Mouse (Mus musculus): ENCODE results near the gene Impg1. TPM values are rescaled to one million over a fixed set of nuclear protein-coding genes. Genes with fewer than 3 reads are reported as not detected.

Gene Impg1
- polyA plus RNA-seq, 1 experiment from 2014 or later, result not detected

DNA sequence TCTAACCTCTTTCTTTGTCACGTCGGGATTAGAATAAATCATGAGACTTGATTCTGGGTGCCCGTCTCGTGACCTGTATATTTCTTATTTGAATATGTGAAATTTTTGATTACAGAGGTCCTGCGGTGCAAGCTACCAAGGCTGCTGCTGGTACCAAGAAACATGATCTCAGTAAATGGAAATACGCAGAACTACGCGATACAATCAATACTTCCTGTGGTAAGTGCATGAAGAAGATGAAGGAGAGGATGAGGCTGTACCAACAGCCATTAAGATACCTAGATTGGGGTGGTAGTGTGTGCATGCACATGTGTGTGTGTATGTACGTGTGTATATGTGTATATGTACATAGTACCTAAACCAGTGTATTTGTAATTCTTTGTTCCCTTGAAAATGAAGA is 166.2 kb downstream of the Impg1 start:
- Histone ChIP-seq H3K9me3 (no peaks in the 10 kb centered on the region), H3K36me3 (no peaks in the 10 kb centered on the region), H3K4me3 (no peak overlapping the region), H3K4me1 (replicated peaks) (no peaks in the 10 kb centered on the region), H3K27me3 (ENCODE audit: insufficient read depth, poor library complexity, severe bottlenecking) (no peaks in the 10 kb centered on the region), H3K27ac (no peak overlapping the region)
- WGBS, result 94% methylated on average over 9 of the region's 9 CpGs
- DNase-seq (ENCODE audit: low spot score), result no peak

DNA sequence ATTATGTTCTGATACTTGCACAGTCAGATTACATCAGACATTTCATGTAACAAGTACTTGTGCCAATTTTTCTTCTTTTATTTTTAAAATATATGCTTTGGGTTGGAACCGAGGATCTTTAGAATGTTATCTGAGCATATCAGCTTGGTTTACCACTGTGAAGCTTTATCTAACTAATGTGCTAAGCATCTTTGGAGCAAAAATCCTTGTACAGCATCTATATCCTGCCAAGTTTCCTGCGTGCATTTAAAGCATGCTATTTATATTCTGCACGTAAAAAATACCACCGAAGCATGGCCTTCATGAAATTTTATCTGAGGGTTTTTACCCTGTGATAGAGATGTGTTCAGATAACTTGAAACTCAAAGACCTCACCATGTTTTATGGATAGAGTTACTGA is 169.2 kb downstream of the Impg1 start:
- Histone ChIP-seq H3K4me1 (replicated peaks) (no peaks in the 10 kb centered on the region), H3K9me3 (peaks cover 6% of the 10 kb centered on the region; the same call in 1 of the 2 replicates), H3K27me3 (ENCODE audit: insufficient read depth, poor library complexity, severe bottlenecking) (no peaks in the 10 kb centered on the region), H3K27ac (no peak overlapping the region), H3K4me3 (no peak overlapping the region), H3K36me3 (peaks cover 6% of the 10 kb centered on the region; the same call in 1 of the 2 replicates)
- DNase-seq (ENCODE audit: low spot score), result no peak
- WGBS, result 86% methylated on average over 4 of the region's 4 CpGs

GRCm38 (mm10) chr9:80293056-80293584 is 172.2 kb downstream of the Impg1 start:
- Histone ChIP-seq H3K27ac (no peak overlapping the region), H3K4me3 (no peak overlapping the region), H3K27me3 (ENCODE audit: insufficient read depth, poor library complexity, severe bottlenecking) (no peaks in the 10 kb centered on the region), H3K9me3 (peaks cover 6% of the 10 kb centered on the region; the same call in 1 of the 2 replicates), H3K4me1 (replicated peaks) (no peaks in the 10 kb centered on the region), H3K36me3 (peaks cover 6% of the 10 kb centered on the region; the same call in 1 of the 2 replicates)
- DNase-seq (ENCODE audit: low spot score), result no peak
- 58% methylated on average over 2 of the region's 2 CpGs for WGBS

GRCm38 (mm10) chr9:80286845-80287244 is 178.4 kb downstream of the Impg1 start:
- 94% methylated on average over 7 of the region's 7 CpGs for WGBS
- no peaks in the 10 kb centered on the region for H3K4me1 ChIP-seq (replicated peaks)
- no peak overlapping the region for H3K4me3 ChIP-seq
- H3K9me3 ChIP-seq, result 0 out of 2 replicates have a peak, but pooled peaks cover under 1% of the 10 kb centered on the region
- no peaks in the 10 kb centered on the region for H3K27me3 ChIP-seq (ENCODE audit: insufficient read depth, poor library complexity, severe bottlenecking)
- H3K27ac ChIP-seq, result no peak overlapping the region
- DNase-seq (ENCODE audit: low spot score), result no peak
- peaks cover 4% of the 10 kb centered on the region; the same call in 1 of the 2 replicates for H3K36me3 ChIP-seq

DNA sequence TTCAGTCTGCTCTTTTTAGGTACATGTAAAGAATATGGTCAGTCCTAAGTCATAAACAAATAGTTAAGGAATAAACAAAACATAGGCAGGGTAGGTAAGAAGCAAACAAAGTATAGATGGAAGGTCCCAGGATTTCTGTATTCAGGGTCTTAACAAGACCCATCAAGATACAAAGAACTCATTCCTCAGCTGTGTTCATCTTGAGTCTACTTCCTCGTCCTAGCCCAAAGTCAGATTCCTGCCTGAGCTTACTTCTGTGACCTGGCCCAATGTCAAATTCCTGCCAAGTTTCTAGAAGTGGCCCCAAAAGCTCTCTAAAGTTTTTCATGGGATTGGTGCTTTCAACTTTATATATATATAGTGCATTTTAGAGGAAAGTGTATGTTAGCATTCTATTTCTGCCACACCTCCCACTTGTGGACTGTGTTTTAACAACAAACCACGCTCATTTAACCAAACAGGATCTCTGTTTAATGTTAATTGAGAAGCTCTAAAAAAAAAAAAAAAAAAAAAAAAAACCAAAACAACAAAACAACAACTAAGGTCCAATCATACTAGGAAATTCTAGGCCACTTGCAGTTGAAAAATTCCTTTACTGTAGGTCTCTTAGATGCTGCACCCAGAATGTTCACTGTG is 180.6 kb downstream of the Impg1 start:
- H3K4me3 ChIP-seq, result no peak overlapping the region
- no peaks in the 10 kb centered on the region for H3K27me3 ChIP-seq (ENCODE audit: insufficient read depth, poor library complexity, severe bottlenecking)
- H3K36me3 ChIP-seq, result 0 out of 2 replicates have a peak, but pooled peaks cover 4% of the 10 kb centered on the region
- DNase-seq (ENCODE audit: low spot score), result no peak
- WGBS, result 88% methylated on average over 2 of the region's 2 CpGs
- no peak overlapping the region for H3K27ac ChIP-seq
- H3K4me1 ChIP-seq (replicated peaks), result no peaks in the 10 kb centered on the region
- H3K9me3 ChIP-seq, result no peaks in the 10 kb centered on the region

DNA sequence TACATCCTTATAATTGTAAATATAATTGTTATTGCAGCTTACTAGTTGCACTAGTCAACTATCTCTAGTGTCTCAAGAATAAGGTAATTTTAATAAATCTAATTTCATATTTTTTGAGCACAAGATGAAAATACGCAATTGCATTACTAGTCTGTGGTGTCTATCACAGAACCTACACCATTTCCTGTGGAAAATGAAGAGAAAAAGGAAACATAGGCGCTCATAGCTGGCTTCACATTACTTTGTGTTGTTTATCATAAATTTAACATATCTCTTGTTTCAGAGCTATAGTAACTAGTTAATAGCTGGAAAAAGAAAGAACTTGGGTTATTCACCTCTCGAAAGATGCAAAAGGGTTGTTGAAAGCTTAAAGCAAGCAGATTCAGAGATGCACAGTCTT is 182.9 kb downstream of the Impg1 start:
- Histone ChIP-seq H3K4me1 (replicated peaks) (peaks cover 5% of the 10 kb centered on the region; the same call in 1 of the 2 replicates), H3K27ac (no peak overlapping the region), H3K4me3 (no peak overlapping the region), H3K36me3 (0 out of 2 replicates have a peak, but pooled peaks cover 4% of the 10 kb centered on the region), H3K27me3 (ENCODE audit: insufficient read depth, poor library complexity, severe bottlenecking) (no peaks in the 10 kb centered on the region), H3K9me3 (no peaks in the 10 kb centered on the region)
- no peak for DNase-seq (ENCODE audit: low spot score)
- 92% methylated on average over 3 of the region's 3 CpGs for WGBS

- Histone ChIP-seq H3K27me3 (ENCODE audit: insufficient read depth, poor library complexity, severe bottlenecking) (no peaks in the 10 kb centered on the region), H3K9me3 (no peaks in the 10 kb centered on the region), H3K27ac (no peak overlapping the region), H3K4me3 (no peak overlapping the region), H3K36me3 (0 out of 2 replicates have a peak, but pooled peaks cover 4% of the 10 kb centered on the region), H3K4me1 (replicated peaks) (peaks cover 11% of the 10 kb centered on the region; the same call in 1 of the 2 replicates)
- DNase-seq (ENCODE audit: low spot score), result no peak
- 96% methylated on average over 1 of the region's 1 CpGs for WGBS
Observed at GRCm38 (mm10) chr9:80280724-80281123, 184.6 kb downstream of the Impg1 start.

DNA sequence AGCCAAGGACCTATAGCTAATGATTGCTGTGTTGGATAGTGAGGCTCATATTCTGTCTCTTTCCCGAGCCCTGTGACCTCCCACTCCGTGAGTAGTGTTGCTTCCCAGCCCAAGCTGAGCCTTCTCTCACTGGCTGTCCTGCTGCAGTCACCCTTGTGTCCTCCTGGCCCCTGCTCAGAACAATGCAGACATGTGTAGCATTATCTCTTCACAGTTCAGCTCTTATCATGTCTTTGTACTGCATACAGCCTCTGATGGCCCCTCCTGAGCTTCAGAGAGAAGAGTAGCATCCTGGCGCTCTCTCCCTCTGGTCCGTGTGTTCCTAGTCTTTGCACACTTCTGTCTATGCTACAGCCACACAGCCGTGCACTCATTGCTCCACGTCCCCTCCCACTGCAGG is 187.5 kb downstream of the Impg1 start:
- Histone ChIP-seq H3K4me1 (replicated peaks) (peaks cover 11% of the 10 kb centered on the region; the same call in 1 of the 2 replicates), H3K27ac (no peak overlapping the region), H3K9me3 (no peaks in the 10 kb centered on the region), H3K36me3 (no peaks in the 10 kb centered on the region), H3K4me3 (no peak overlapping the region), H3K27me3 (ENCODE audit: insufficient read depth, poor library complexity, severe bottlenecking) (no peaks in the 10 kb centered on the region)
- WGBS, result 68% methylated on average over 6 of the region's 6 CpGs
- no peak for DNase-seq (ENCODE audit: low spot score)

GRCm38 (mm10) chr9:80277157-80277556 is 188.1 kb downstream of the Impg1 start:
- WGBS, result 56% methylated on average over 2 of the region's 2 CpGs
- H3K36me3 ChIP-seq, result no peaks in the 10 kb centered on the region
- no peak overlapping the region for H3K27ac ChIP-seq
- DNase-seq (ENCODE audit: low spot score), result no peak
- H3K4me3 ChIP-seq, result no peak overlapping the region
- no peaks in the 10 kb centered on the region for H3K27me3 ChIP-seq (ENCODE audit: insufficient read depth, poor library complexity, severe bottlenecking)
- peaks cover 11% of the 10 kb centered on the region; the same call in 1 of the 2 replicates for H3K4me1 ChIP-seq (replicated peaks)
- no peaks in the 10 kb centered on the region for H3K9me3 ChIP-seq

- Histone ChIP-seq H3K4me1 (replicated peaks) (peaks cover 11% of the 10 kb centered on the region; the same call in 1 of the 2 replicates), H3K4me3 (no peak overlapping the region)
Observed at GRCm38 (mm10) chr9:80275772-80276134, 189.5 kb downstream of the Impg1 start.

GRCm38 (mm10) chr9:80275053-80275771 is 190.1 kb downstream of the Impg1 start:
- peaks cover 11% of the 10 kb centered on the region; the same call in 1 of the 2 replicates for H3K4me1 ChIP-seq (replicated peaks)
- H3K36me3 ChIP-seq, result no peaks in the 10 kb centered on the region
- no peaks in the 10 kb centered on the region for H3K27me3 ChIP-seq (ENCODE audit: insufficient read depth, poor library complexity, severe bottlenecking)
- no peak for DNase-seq (ENCODE audit: low spot score)
- no peak overlapping the region for H3K4me3 ChIP-seq
- H3K9me3 ChIP-seq, result no peaks in the 10 kb centered on the region
- WGBS, result 93% methylated on average over 8 of the region's 8 CpGs
- H3K27ac ChIP-seq, result no peak overlapping the region

More at GRCm38 (mm10) chr9:80275772-80276134, 189.5 kb downstream of the Impg1 start:
- WGBS, result 94% methylated on average over 1 of the region's 1 CpGs
- Histone ChIP-seq H3K36me3 (no peaks in the 10 kb centered on the region), H3K27me3 (ENCODE audit: insufficient read depth, poor library complexity, severe bottlenecking) (no peaks in the 10 kb centered on the region), H3K9me3 (no peaks in the 10 kb centered on the region), H3K27ac (no peak overlapping the region)
- DNase-seq (ENCODE audit: low spot score), result no peak

DNA sequence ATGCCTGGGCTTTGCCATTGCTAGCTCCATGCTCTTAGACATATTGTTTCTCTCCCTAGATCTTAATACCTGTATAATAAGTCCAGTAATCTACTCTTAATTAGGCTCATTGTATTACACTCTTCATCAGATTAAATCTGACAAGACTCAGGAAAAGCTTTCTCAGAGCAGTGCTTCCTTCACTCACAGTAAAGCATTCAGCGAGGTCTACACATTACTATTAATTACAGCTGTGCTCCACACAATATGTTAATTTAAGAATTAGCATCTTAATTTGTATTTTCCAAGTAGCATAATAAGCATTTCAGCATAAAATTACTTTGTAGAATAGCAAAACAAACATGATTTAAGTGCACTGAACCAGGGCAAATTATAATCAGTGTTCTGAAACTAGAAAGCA is 192.3 kb downstream of the Impg1 start:
- DNase-seq (ENCODE audit: low spot score), result no peak
- 87% methylated on average over 1 of the region's 1 CpGs for WGBS
- H3K27me3 ChIP-seq (ENCODE audit: insufficient read depth, poor library complexity, severe bottlenecking), result no peaks in the 10 kb centered on the region
- no peak overlapping the region for H3K4me3 ChIP-seq
- no peaks in the 10 kb centered on the region for H3K9me3 ChIP-seq
- H3K27ac ChIP-seq, result no peak overlapping the region
- H3K36me3 ChIP-seq, result no peaks in the 10 kb centered on the region
- peaks cover 10% of the 10 kb centered on the region; the same call in 1 of the 2 replicates for H3K4me1 ChIP-seq (replicated peaks)

DNA sequence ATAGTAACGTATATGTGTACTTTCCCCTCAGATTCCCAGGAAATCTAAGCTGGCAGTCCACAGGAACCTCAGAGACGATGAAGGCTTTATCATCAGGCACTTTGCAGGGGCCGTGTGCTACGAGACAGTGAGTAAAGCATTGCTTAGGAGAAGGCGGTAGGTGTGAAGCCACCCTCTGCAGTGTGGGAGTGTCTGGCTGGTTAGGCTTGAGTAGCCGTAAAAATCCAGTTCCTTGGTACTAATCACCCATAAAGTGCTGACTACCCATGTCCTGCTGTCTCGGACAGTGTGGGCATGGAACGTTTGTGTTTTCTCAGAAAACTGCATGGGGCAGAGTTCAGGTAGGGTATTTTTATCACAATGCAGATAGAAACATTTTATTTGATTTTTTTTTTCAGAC is 195.7 kb downstream of the Impg1 start:
- 82% methylated on average over 8 of the region's 8 CpGs for WGBS
- Histone ChIP-seq H3K9me3 (no peaks in the 10 kb centered on the region), H3K4me1 (replicated peaks) (no peaks in the 10 kb centered on the region)

More for the DNA sequence above, 195.7 kb downstream of the Impg1 start:
- no peaks in the 10 kb centered on the region for H3K36me3 ChIP-seq
- no peak overlapping the region for H3K4me3 ChIP-seq
- no peak overlapping the region for H3K27ac ChIP-seq
- no peaks in the 10 kb centered on the region for H3K27me3 ChIP-seq (ENCODE audit: insufficient read depth, poor library complexity, severe bottlenecking)
- no peak for DNase-seq (ENCODE audit: low spot score)

Measured in hindbrain, embryonic 10.5 days (tissue).